Comparison of ENCODE assay signal across 28 mouse cellular contexts in genomic region chr2:14629814-14630492, GRCm38 (mm10). TPM values are rescaled to one million over a fixed set of nuclear protein-coding genes. Genes with fewer than 3 reads are reported as not detected.
DNase-seq lines count a peak whose midpoint lies in the region; ATAC-seq and TF ChIP-seq lines count a peak whose summit lies in the region.
"Had no signal": no experiment of that assay in that cellular context is flagged by ENCODE, and none has a peak within 500 bp of the region (broad histone marks: within the 10 kb centered on the region; RNA-seq: fewer than 3 reads in every experiment).

No protein-coding gene starts in this region.

- H3K4me1 ChIP-seq in kidney, postnatal 0 days (replicated peaks; ENCODE audit: insufficient read depth, low read length) = no peaks in the 10 kb centered on the region
- H3K4me1 ChIP-seq in lung, embryonic 16.5 days (replicated peaks; ENCODE audit: control insufficient read depth, insufficient read depth, low read length) = no peaks in the 10 kb centered on the region; the same call in 1 of the 2 replicates
- no peaks in the 10 kb centered on the region for H3K4me1 ChIP-seq in midbrain, embryonic 11.5 days (ENCODE audit: control insufficient read depth, insufficient read depth, low read length)
- H3K4me1 ChIP-seq: embryonic facial prominence, embryonic 12.5 days; embryonic facial prominence, embryonic 15.5 days; forebrain, embryonic 12.5 days; hindbrain, embryonic 12.5 days; hindbrain, embryonic 15.5 days had no signal

- 52% methylated on average over 9 of the region's 9 CpGs for WGBS in kidney, postnatal 0 days
- 37% methylated on average over 9 of the region's 9 CpGs for WGBS in lung, embryonic 16.5 days
- WGBS in midbrain, embryonic 11.5 days = 90% methylated on average over 9 of the region's 9 CpGs

- TF ChIP-seq CTCF in kidney, postnatal 0 days (IDR thresholded peaks at IDR 0.05; ENCODE audit: low read depth) = no peak

- no peak overlapping the region for H3K27ac ChIP-seq in kidney, postnatal 0 days
- no peak overlapping the region for H3K27ac ChIP-seq in lung, embryonic 16.5 days (ENCODE audit: low read length)
- no peak overlapping the region for H3K27ac ChIP-seq in midbrain, embryonic 11.5 days (ENCODE audit: low read depth, low read length)
- H3K27ac ChIP-seq: embryonic facial prominence, embryonic 12.5 days; embryonic facial prominence, embryonic 15.5 days; forebrain, embryonic 12.5 days; gastrocnemius, adult 2 months; heart, adult 2 months; heart, embryonic 10.5 days; heart, embryonic 13.5 days; hindbrain, embryonic 12.5 days; hindbrain, embryonic 15.5 days had no signal

- H3K4me2 ChIP-seq in kidney, postnatal 0 days (ENCODE audit: low read length) = no peak overlapping the region
- no peak overlapping the region for H3K4me2 ChIP-seq in lung, embryonic 16.5 days (ENCODE audit: low read depth, low read length)
- H3K4me2 ChIP-seq in midbrain, embryonic 11.5 days = no peak overlapping the region
- H3K4me2 ChIP-seq: embryonic facial prominence, embryonic 12.5 days; embryonic facial prominence, embryonic 15.5 days; forebrain, embryonic 12.5 days; heart, embryonic 13.5 days; hindbrain, embryonic 12.5 days; hindbrain, embryonic 15.5 days had no signal

- no peaks in the 10 kb centered on the region for H3K9me3 ChIP-seq in kidney, postnatal 0 days (replicated peaks; ENCODE audit: low read length)
- no peaks in the 10 kb centered on the region for H3K9me3 ChIP-seq in lung, embryonic 16.5 days (ENCODE audit: control insufficient read depth, low read length)
- no peaks in the 10 kb centered on the region for H3K9me3 ChIP-seq in midbrain, embryonic 11.5 days (ENCODE audit: control insufficient read depth, low read length)
- H3K9me3 ChIP-seq: embryonic facial prominence, embryonic 12.5 days; embryonic facial prominence, embryonic 15.5 days; forebrain, embryonic 12.5 days; heart, embryonic 10.5 days; heart, embryonic 13.5 days; hindbrain, embryonic 12.5 days; hindbrain, embryonic 15.5 days had no signal

- H3K36me3 ChIP-seq in kidney, postnatal 0 days (ENCODE audit: insufficient read depth, low read length) = no peaks in the 10 kb centered on the region
- no peaks in the 10 kb centered on the region for H3K36me3 ChIP-seq in lung, embryonic 16.5 days (ENCODE audit: control insufficient read depth, insufficient read depth, low read length)
- H3K36me3 ChIP-seq in midbrain, embryonic 11.5 days (ENCODE audit: control insufficient read depth, insufficient read depth, low read length) = no peaks in the 10 kb centered on the region
- H3K36me3 ChIP-seq: embryonic facial prominence, embryonic 12.5 days; embryonic facial prominence, embryonic 15.5 days; forebrain, embryonic 12.5 days; hindbrain, embryonic 12.5 days; hindbrain, embryonic 15.5 days had no signal

- no peak overlapping the region for H3K9ac ChIP-seq in kidney, postnatal 0 days (ENCODE audit: low read depth, low read length)
- H3K9ac ChIP-seq in lung, embryonic 16.5 days (ENCODE audit: low read length) = no peak overlapping the region
- H3K9ac ChIP-seq in midbrain, embryonic 11.5 days (ENCODE audit: low read length) = no peak overlapping the region
- H3K9ac ChIP-seq: embryonic facial prominence, embryonic 12.5 days; embryonic facial prominence, embryonic 15.5 days; forebrain, embryonic 12.5 days; heart, embryonic 13.5 days; hindbrain, embryonic 12.5 days; hindbrain, embryonic 15.5 days had no signal

- DNase-seq in kidney, postnatal 0 days (ENCODE audit: low spot score) = peak; percentile 46
- no peak for DNase-seq in kidney, postnatal 14 days
- no peak for DNase-seq in lung, postnatal 14 days
- peak; percentile 40 for DNase-seq in lung, postnatal 10 days
- peak; percentile 21 to 60 for DNase-seq in lung, postnatal 4 days
- DNase-seq in midbrain, embryonic 11.5 days (ENCODE audit: low spot score, missing footprints) = no peak
- DNase-seq: adrenal gland, adult 2 months; adrenal gland, postnatal 14 days; cerebellum, adult 11 months; cerebellum, adult 2 months; cerebellum, adult 9-11 months; cerebellum, postnatal 25 days; gastrocnemius, adult 2 months; gastrocnemius, postnatal 14 days; heart, adult 2 months; heart, postnatal 14 days had no signal

- no peak for ATAC-seq in kidney, postnatal 0 days (replicated peaks; ENCODE audit: low FRiP score, low read depth)
- ATAC-seq in lung, embryonic 16.5 days (ENCODE audit: low read depth) = peak; percentile 87
- no peak for ATAC-seq in megakaryocyte-erythroid progenitor cell, adult 5-6 weeks (replicated peaks; ENCODE audit: low FRiP score, low TSS enrichment, poor library complexity, severe bottlenecking)
- ATAC-seq in midbrain, embryonic 11.5 days (ENCODE audit: low FRiP score) = no peak
- ATAC-seq: CD4-positive, CD25-positive, alpha-beta regulatory T cell, adult 4 months; forebrain, embryonic 16.5 days had no signal

- H3K4me3 ChIP-seq in kidney, postnatal 0 days (replicated peaks; ENCODE audit: low read depth, low read length) = no peak overlapping the region
- H3K4me3 ChIP-seq in lung, embryonic 16.5 days (ENCODE audit: low read length) = no peak overlapping the region
- H3K4me3 ChIP-seq in midbrain, embryonic 11.5 days (ENCODE audit: low read depth, low read length) = no peak overlapping the region
- H3K4me3 ChIP-seq: embryonic facial prominence, embryonic 12.5 days; embryonic facial prominence, embryonic 15.5 days; forebrain, embryonic 12.5 days; gastrocnemius, adult 2 months; heart, adult 2 months; heart, embryonic 10.5 days; heart, embryonic 13.5 days; hindbrain, embryonic 12.5 days; hindbrain, embryonic 15.5 days had no signal

- no peaks in the 10 kb centered on the region for H3K27me3 ChIP-seq in kidney, postnatal 0 days (ENCODE audit: insufficient read depth, low read length)
- H3K27me3 ChIP-seq in lung, embryonic 16.5 days (ENCODE audit: control insufficient read depth, insufficient read depth, low read depth, low read length) = no peaks in the 10 kb centered on the region
- no peaks in the 10 kb centered on the region for H3K27me3 ChIP-seq in midbrain, embryonic 11.5 days (ENCODE audit: control insufficient read depth, insufficient read depth, low read length)
- H3K27me3 ChIP-seq: embryonic facial prominence, embryonic 12.5 days; embryonic facial prominence, embryonic 15.5 days; forebrain, embryonic 12.5 days; heart, embryonic 13.5 days; hindbrain, embryonic 12.5 days; hindbrain, embryonic 15.5 days had no signal

RNA-seq across cellular contexts. Expression of gene Cacnb2, which starts 27.1 kb away (rescaled TPM):
- polyA plus RNA-seq in kidney, postnatal 0 days (2015; fragmentation: Nextera tagmentation; extraction: Ambion mirVana) = 1.2 and 1.4 TPM in 2 replicates
- polyA plus RNA-seq in lung, embryonic 16.5 days (2015; fragmentation: Nextera tagmentation; extraction: Ambion mirVana) = 8.0 and 9.2 TPM in 2 replicates
- 0.70 and 2.6 TPM in 2 replicates for total RNA-seq in megakaryocyte-erythroid progenitor cell, adult 5-6 weeks (2014; fragmentation: Nextera tagmentation)
- total RNA-seq in megakaryocyte-erythroid progenitor cell, adult 5-6 weeks (2017) = 4.3 TPM in 1 of 2 replicates, not detected in the other
- polyA plus RNA-seq in midbrain, embryonic 11.5 days (2014; fragmentation: Nextera tagmentation; extraction: Ambion mirVana) = 1.1 TPM in 2 replicates
- total RNA-seq: MEL had no signal

Comparison
In these comparisons a context has a peak if more than half of its experiments do, and no peak if none do; other contexts are left out.
1. DNase-seq: peak in kidney, postnatal 0 days (single experiment), lung, postnatal 10 days (single experiment) and lung, postnatal 4 days (2 of 2); none in kidney, postnatal 14 days (single experiment), lung, postnatal 14 days (single experiment) and midbrain, embryonic 11.5 days (single experiment).